Mouse (Mus musculus) limb, embryonic 11.5 days (tissue): ENCODE results near the gene Hist1h4d. TPM values are rescaled to one million over a fixed set of nuclear protein-coding genes. Genes with fewer than 3 reads are reported as not detected.
"Not testable (repeated sequence)": the region's sequence is repeated elsewhere in the genome, so short reads cannot be mapped to it uniquely, and the experiment has no call there.

Experiments
- ATAC-seq: fragments of 200-750 bp; cut with Nextera tagmentation; 2 replicates; pipeline ENCODE4 v1.8.0; 2017; ENCODE audit warnings: low read depth; ENCODE audit not compliant: insufficient number of reproducible peaks, low FRiP score, low TSS enrichment
- DNase-seq: peaks from one replicate; pipeline ENCODE4 v3.0.0-alpha.2; 2015; ENCODE audit warnings: low spot score
- H3K27ac ChIP-seq: fragments of 300-500 bp; sonication (generic); replicated peaks from 2 replicates; pipeline ENCODE4 v1.5.1; 2014; ENCODE audit warnings: low read depth, mild to moderate bottlenecking, low read length
- H3K27me3 ChIP-seq: fragments of 300-500 bp; sonication (generic); 2 replicates; pipeline ENCODE4 v1.6.1; 2014; ENCODE audit warnings: mild to moderate bottlenecking, low read length, mixed read lengths; ENCODE audit not compliant: control insufficient read depth, insufficient read depth
- H3K36me3 ChIP-seq: fragments of 300-500 bp; sonication (generic); 2 replicates; pipeline ENCODE4 v1.6.1; 2014; ENCODE audit warnings: mild to moderate bottlenecking, low read length, moderate library complexity, mixed read lengths; ENCODE audit not compliant: control insufficient read depth, insufficient read depth
- H3K4me1 ChIP-seq: fragments of 300-500 bp; sonication (generic); 2 replicates; pipeline ENCODE4 v1.6.1; 2014; ENCODE audit warnings: low read length, mixed read lengths; ENCODE audit not compliant: control insufficient read depth, insufficient read depth
- H3K4me2 ChIP-seq: fragments of 300-500 bp; sonication (generic); 2 replicates; pipeline ENCODE4 v1.6.1; 2014; ENCODE audit warnings: low read depth, mild to moderate bottlenecking, moderate library complexity; ENCODE audit not compliant: severe bottlenecking
- H3K4me3 ChIP-seq: fragments of 300-500 bp; sonication (generic); 2 replicates; pipeline ENCODE4 v1.5.1; 2014; ENCODE audit warnings: low read depth, low read length
- H3K9ac ChIP-seq: fragments of 300-500 bp; sonication (generic); 2 replicates; pipeline ENCODE4 v1.6.1; 2014; ENCODE audit warnings: mild to moderate bottlenecking, low read length
- H3K9me3 ChIP-seq: fragments of 300-500 bp; sonication (generic); 2 replicates; pipeline ENCODE4 v1.6.1; 2016; ENCODE audit warnings: low read length; ENCODE audit not compliant: control insufficient read depth
- WGBS: fragments of 180-500 bp; shearing (Covaris S2); extraction: QIAGEN DNeasy Blood & Tissue Kit; methylation state at CpG from one replicate; pipeline ENCODE4 v1.1.7; 2014; 5-methylcytosine and 5-hydroxymethylcytosine counted together
- polyA plus RNA-seq: library from polyadenylated mRNA; unstranded; fragments of >200 nt; fragmentation: Nextera tagmentation; extraction: Ambion mirVana; gene quantifications from 2 replicates; pipeline ENCODE4 v1.2.1, GENCODE M21; 2014

Hist1h4d gene
- polyA plus RNA-seq, 1 experiment from 2014 or later, result 134 TPM

GRCm38 (mm10) chr13:23585442-23586098, 4.2 kb downstream of the Hist1h4d start:
- Histone ChIP-seq H3K9ac (peak overlapping the region; percentile 77), H3K27ac (peak overlapping the region; percentile 98), H3K4me3 (peak overlapping the region; percentile 39), H3K4me2 (peak overlapping the region; percentile 70)
- not testable (repeated sequence) for H3K4me1 ChIP-seq, H3K27me3 ChIP-seq, H3K9me3 ChIP-seq, H3K36me3 ChIP-seq
- DNase-seq (peak; percentile 80), ATAC-seq (peak; percentile 88)
- under 1% methylated on average over 21 of the region's 36 CpGs for WGBS

- no peaks in the 10 kb centered on the region for H3K36me3 ChIP-seq
- H3K9ac ChIP-seq, result peak overlapping the region; percentile 46
- H3K27me3 ChIP-seq, result no peaks in the 10 kb centered on the region
- DNase-seq, result peak; percentile 58
- H3K4me1 ChIP-seq, result peaks cover 6% of the 10 kb centered on the region; the same call in 1 of the 2 replicates
- H3K9me3 ChIP-seq, result no peaks in the 10 kb centered on the region
- H3K4me3 ChIP-seq, result peak overlapping the region; percentile 3; the same call in 1 of the 2 replicates
- H3K27ac ChIP-seq, result peak overlapping the region; percentile 85
- no peak for ATAC-seq
- peak overlapping the region; percentile 29 for H3K4me2 ChIP-seq
- 2% methylated on average over 22 of the region's 22 CpGs for WGBS
Measured at GRCm38 (mm10) chr13:23586099-23586939, 4.9 kb downstream of the Hist1h4d start.

GRCm38 (mm10) chr13:23586940-23587225, 5.5 kb downstream of the Hist1h4d start:
- peak overlapping the region; percentile 29; the same call in 1 of the 2 replicates for H3K4me2 ChIP-seq
- H3K27ac ChIP-seq, result peak overlapping the region; percentile 85
- no peak overlapping the region for H3K4me3 ChIP-seq
- WGBS, result 0% methylated on average over 1 of the region's 1 CpGs
- DNase-seq (no peak), ATAC-seq (no peak)
- H3K4me1 ChIP-seq, result peaks cover 6% of the 10 kb centered on the region; the same call in 1 of the 2 replicates
- no peaks in the 10 kb centered on the region for H3K9me3 ChIP-seq
- H3K36me3 ChIP-seq, result no peaks in the 10 kb centered on the region
- no peaks in the 10 kb centered on the region for H3K27me3 ChIP-seq
- H3K9ac ChIP-seq, result peak overlapping the region; percentile 46; the same call in 1 of the 2 replicates

GRCm38 (mm10) chr13:23591206-23591605, 9.8 kb downstream of the Hist1h4d start:
- no peak for ATAC-seq
- H3K36me3 ChIP-seq, result no peaks in the 10 kb centered on the region
- DNase-seq, result no peak
- H3K9ac ChIP-seq, result no peak overlapping the region
- 0 out of 2 replicates have a peak, but pooled peaks cover 5% of the 10 kb centered on the region for H3K4me1 ChIP-seq
- no peak overlapping the region for H3K27ac ChIP-seq
- no peak overlapping the region for H3K4me2 ChIP-seq
- H3K27me3 ChIP-seq, result no peaks in the 10 kb centered on the region
- no peak overlapping the region for H3K4me3 ChIP-seq
- H3K9me3 ChIP-seq, result no peaks in the 10 kb centered on the region
- 97% methylated on average over 7 of the region's 7 CpGs for WGBS

- not testable (repeated sequence) for DNase-seq, H3K4me2 ChIP-seq
- 84% methylated on average over 7 of the region's 7 CpGs for WGBS
Measured at GRCm38 (mm10) chr13:23591886-23592285, 10.5 kb downstream of the Hist1h4d start.

GRCm38 (mm10) chr13:23592614-23593013, 11.2 kb downstream of the Hist1h4d start:
- Histone ChIP-seq H3K4me3 (no peak overlapping the region), H3K4me2 (no peak overlapping the region), H3K27me3 (no peaks in the 10 kb centered on the region), H3K4me1 (0 out of 2 replicates have a peak, but pooled peaks cover 5% of the 10 kb centered on the region), H3K27ac (peak overlapping the region; percentile 64; the same call in 1 of the 2 replicates), H3K9ac (no peak overlapping the region), H3K9me3 (no peaks in the 10 kb centered on the region), H3K36me3 (no peaks in the 10 kb centered on the region)
- no peak for DNase-seq
- WGBS, result 55% methylated on average over 7 of the region's 7 CpGs
- ATAC-seq, result no peak

More at GRCm38 (mm10) chr13:23591886-23592285, 10.5 kb downstream of the Hist1h4d start:
- not testable (repeated sequence) for H3K27me3 ChIP-seq, H3K4me3 ChIP-seq, ATAC-seq, H3K9ac ChIP-seq, H3K27ac ChIP-seq, H3K4me1 ChIP-seq, H3K9me3 ChIP-seq, H3K36me3 ChIP-seq

- Histone ChIP-seq H3K36me3 (no peaks in the 10 kb centered on the region), H3K27ac (peak overlapping the region; percentile 64; the same call in 1 of the 2 replicates), H3K4me3 (no peak overlapping the region), H3K9ac (no peak overlapping the region), H3K9me3 (no peaks in the 10 kb centered on the region), H3K4me2 (no peak overlapping the region), H3K4me1 (0 out of 2 replicates have a peak, but pooled peaks cover 5% of the 10 kb centered on the region), H3K27me3 (no peaks in the 10 kb centered on the region)
- ATAC-seq, result no peak
- no peak for DNase-seq
- WGBS, result 73% methylated on average over 5 of the region's 5 CpGs
Measured at GRCm38 (mm10) chr13:23593051-23593770, 11.8 kb downstream of the Hist1h4d start.

GRCm38 (mm10) chr13:23595185-23595584, 13.8 kb downstream of the Hist1h4d start:
- H3K9ac ChIP-seq, result no peak overlapping the region
- no peak overlapping the region for H3K4me2 ChIP-seq
- H3K27me3 ChIP-seq, result no peaks in the 10 kb centered on the region
- WGBS, result 85% methylated on average over 2 of the region's 2 CpGs
- DNase-seq, result no peak
- 0 out of 2 replicates have a peak, but pooled peaks cover 5% of the 10 kb centered on the region for H3K4me1 ChIP-seq
- ATAC-seq, result no peak
- H3K4me3 ChIP-seq, result no peak overlapping the region
- no peaks in the 10 kb centered on the region for H3K36me3 ChIP-seq
- no peaks in the 10 kb centered on the region for H3K9me3 ChIP-seq
- no peak overlapping the region for H3K27ac ChIP-seq
